In the genomic region with DNA sequence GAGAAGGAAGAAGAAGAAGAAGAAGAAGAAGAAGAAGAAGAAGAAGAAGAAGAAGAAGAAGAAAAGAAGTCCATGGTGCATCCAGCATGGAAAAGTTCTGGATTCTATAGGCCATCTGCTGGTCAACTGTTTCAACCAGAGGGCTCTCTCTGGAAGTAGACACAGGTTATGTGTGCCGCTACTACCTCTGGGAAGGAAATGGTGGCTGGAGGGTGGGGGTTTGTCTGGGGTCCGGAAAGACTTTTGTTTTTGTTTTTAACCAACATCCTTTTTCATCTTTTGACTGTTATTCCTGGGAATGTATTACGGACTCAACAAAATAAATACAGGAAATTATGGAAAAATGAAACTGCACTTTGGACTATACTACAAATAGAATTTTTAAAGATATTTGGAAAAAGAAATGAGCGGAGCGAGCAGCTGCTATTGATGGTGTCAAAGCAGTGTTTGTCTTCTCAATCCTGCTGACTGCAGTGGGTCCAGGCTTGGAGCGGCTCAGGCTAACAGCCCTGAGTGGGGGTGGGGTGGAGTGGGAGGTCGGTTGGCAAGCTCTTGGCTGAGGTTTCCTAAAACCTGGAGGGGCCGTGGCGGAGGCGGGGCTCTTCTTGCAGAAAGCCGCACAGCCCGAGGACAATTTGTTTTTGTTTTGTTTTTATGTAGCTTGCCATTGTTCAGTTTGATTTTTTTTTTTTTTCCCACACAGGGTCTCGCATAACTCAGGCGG, we compare ENCODE assay signal across 8 mouse cellular contexts. TPM values are rescaled to one million over a fixed set of nuclear protein-coding genes. Genes with fewer than 3 reads are reported as not detected.
DNase-seq lines count a peak whose midpoint lies in the region; ATAC-seq lines count a peak whose summit lies in the region.

No protein-coding gene starts in this region.

- ATAC-seq in CD4-positive, CD25-positive, alpha-beta regulatory T cell, adult 4 months: no peak
- no peak for ATAC-seq in hindbrain, embryonic 12.5 days (ENCODE audit: low FRiP score)
- no peak for ATAC-seq in limb, embryonic 12.5 days (ENCODE audit: insufficient number of reproducible peaks, insufficient read depth, low FRiP score, low TSS enrichment, low read depth)
- ATAC-seq in midbrain, embryonic 15.5 days (replicated peaks): no peak
- ATAC-seq in megakaryocyte-erythroid progenitor cell, adult 5-6 weeks (replicated peaks; ENCODE audit: low FRiP score, low TSS enrichment, poor library complexity, severe bottlenecking): no peak

- 0 out of 2 replicates have a peak overlapping the region, but pooled peaks have one; percentile 14 for H3K4me3 ChIP-seq in hindbrain, embryonic 12.5 days
- peak overlapping the region; percentile 25 for H3K4me3 ChIP-seq in limb, embryonic 12.5 days (replicated peaks)
- peak overlapping the region; percentile 16 for H3K4me3 ChIP-seq in midbrain, embryonic 15.5 days

- peak; percentile 31 for DNase-seq in CD4-positive, CD25-positive, alpha-beta regulatory T cell, adult 2 months (ENCODE audit: low read depth, low spot score)
- DNase-seq in thymus, postnatal 4 days: peak; percentile 56
- no peak for DNase-seq in thymus, postnatal 36 days

- no peaks in the 10 kb centered on the region for H3K9me3 ChIP-seq in hindbrain, embryonic 12.5 days (replicated peaks)
- H3K9me3 ChIP-seq in limb, embryonic 12.5 days: no peaks in the 10 kb centered on the region
- no peaks in the 10 kb centered on the region for H3K9me3 ChIP-seq in midbrain, embryonic 15.5 days

- no peak overlapping the region for H3K27ac ChIP-seq in hindbrain, embryonic 12.5 days
- no peak overlapping the region for H3K27ac ChIP-seq in limb, embryonic 12.5 days
- peak overlapping the region; percentile 17; the same call in 1 of the 2 replicates for H3K27ac ChIP-seq in midbrain, embryonic 15.5 days

- H3K4me2 ChIP-seq in hindbrain, embryonic 12.5 days (replicated peaks): peak overlapping the region; percentile 42
- peak overlapping the region; percentile 52 for H3K4me2 ChIP-seq in limb, embryonic 12.5 days
- peak overlapping the region; percentile 33 for H3K4me2 ChIP-seq in midbrain, embryonic 15.5 days

- H3K36me3 ChIP-seq in hindbrain, embryonic 12.5 days: no peaks in the 10 kb centered on the region
- H3K36me3 ChIP-seq in limb, embryonic 12.5 days: no peaks in the 10 kb centered on the region
- no peaks in the 10 kb centered on the region for H3K36me3 ChIP-seq in midbrain, embryonic 15.5 days (replicated peaks)

- peaks cover 34% of the 10 kb centered on the region for H3K27me3 ChIP-seq in hindbrain, embryonic 12.5 days
- H3K27me3 ChIP-seq in limb, embryonic 12.5 days: peaks cover 48% of the 10 kb centered on the region
- H3K27me3 ChIP-seq in midbrain, embryonic 15.5 days (replicated peaks): peaks cover 9% of the 10 kb centered on the region; the same call in 1 of the 2 replicates

- H3K9ac ChIP-seq in hindbrain, embryonic 12.5 days: no peak overlapping the region
- H3K9ac ChIP-seq in limb, embryonic 12.5 days (replicated peaks): no peak overlapping the region
- H3K9ac ChIP-seq in midbrain, embryonic 15.5 days: no peak overlapping the region

- H3K4me1 ChIP-seq in hindbrain, embryonic 12.5 days: peaks cover 31% of the 10 kb centered on the region
- peaks cover 32% of the 10 kb centered on the region for H3K4me1 ChIP-seq in limb, embryonic 12.5 days (replicated peaks)
- H3K4me1 ChIP-seq in midbrain, embryonic 15.5 days: peaks cover 28% of the 10 kb centered on the region

- WGBS in hindbrain, embryonic 12.5 days: 21% methylated on average over 14 of the region's 14 CpGs
- WGBS in limb, embryonic 12.5 days: 22% methylated on average over 14 of the region's 14 CpGs
- WGBS in midbrain, embryonic 15.5 days: 16% methylated on average over 14 of the region's 14 CpGs

RNA-seq across cellular contexts. Expression of gene Cdkn1a, which starts 12.8 kb away (rescaled TPM):
- polyA plus RNA-seq in CD4-positive, CD25-positive, alpha-beta regulatory T cell, adult 4 months (2017; shearing (Covaris generic)): 1 to 10 TPM; 2.5 to 4.6 TPM
- 39.0 and 43.6 TPM in 2 replicates for polyA plus RNA-seq in hindbrain, embryonic 12.5 days (2016; fragmentation: Nextera tagmentation; extraction: Ambion mirVana)
- 54.1 and 59.9 TPM in 2 replicates for polyA plus RNA-seq in limb, embryonic 12.5 days (2016; fragmentation: Nextera tagmentation; extraction: Ambion mirVana)
- 97.7 and 99.9 TPM in 2 replicates for polyA plus RNA-seq in midbrain, embryonic 15.5 days (2015; fragmentation: Nextera tagmentation; extraction: Ambion mirVana)
- 2.1 and 6.5 TPM in 2 replicates for total RNA-seq in megakaryocyte-erythroid progenitor cell, adult 5-6 weeks (2014; fragmentation: Nextera tagmentation)
- 0.95 and 3.5 TPM in 2 replicates for total RNA-seq in megakaryocyte-erythroid progenitor cell, adult 5-6 weeks (2017)

RNA-seq across cellular contexts. Expression of gene Rab44, which starts 36.0 kb away (rescaled TPM):
- not detected for polyA plus RNA-seq in CD4-positive, CD25-positive, alpha-beta regulatory T cell, adult 4 months (2017; shearing (Covaris generic))
- polyA plus RNA-seq in hindbrain, embryonic 12.5 days (2016; fragmentation: Nextera tagmentation; extraction: Ambion mirVana): 0.34 and 1.1 TPM in 2 replicates
- 0.14 and 0.26 TPM in 2 replicates for polyA plus RNA-seq in limb, embryonic 12.5 days (2016; fragmentation: Nextera tagmentation; extraction: Ambion mirVana)
- 0.15 TPM in 1 of 2 replicates, not detected in the other for polyA plus RNA-seq in midbrain, embryonic 15.5 days (2015; fragmentation: Nextera tagmentation; extraction: Ambion mirVana)
- total RNA-seq in megakaryocyte-erythroid progenitor cell, adult 5-6 weeks (2014; fragmentation: Nextera tagmentation): 14.9 and 23.3 TPM in 2 replicates
- 4.1 and 23.9 TPM in 2 replicates for total RNA-seq in megakaryocyte-erythroid progenitor cell, adult 5-6 weeks (2017)

RNA-seq across cellular contexts. Expression of gene Srsf3, which starts 45.5 kb away (rescaled TPM):
- 100 to 1,000 TPM; 232 to 397 TPM for polyA plus RNA-seq in CD4-positive, CD25-positive, alpha-beta regulatory T cell, adult 4 months (2017; shearing (Covaris generic))
- polyA plus RNA-seq in hindbrain, embryonic 12.5 days (2016; fragmentation: Nextera tagmentation; extraction: Ambion mirVana): 662 and 667 TPM in 2 replicates
- 798 and 826 TPM in 2 replicates for polyA plus RNA-seq in limb, embryonic 12.5 days (2016; fragmentation: Nextera tagmentation; extraction: Ambion mirVana)
- 429 and 442 TPM in 2 replicates for polyA plus RNA-seq in midbrain, embryonic 15.5 days (2015; fragmentation: Nextera tagmentation; extraction: Ambion mirVana)
- total RNA-seq in megakaryocyte-erythroid progenitor cell, adult 5-6 weeks (2014; fragmentation: Nextera tagmentation): 501 and 513 TPM in 2 replicates
- 747 and 1,154 TPM in 2 replicates for total RNA-seq in megakaryocyte-erythroid progenitor cell, adult 5-6 weeks (2017)

Comparison
In these comparisons a context has a peak if more than half of its experiments do, and no peak if none do; other contexts are left out.
1. DNase-seq: peak in CD4-positive, CD25-positive, alpha-beta regulatory T cell, adult 2 months (single experiment) and thymus, postnatal 4 days (single experiment); none in thymus, postnatal 36 days (0 of 2).
2. Peak in every context shown above with its lines, with median percentiles within 50 percentile points of each other: H3K4me2 ChIP-seq and H3K4me3 ChIP-seq.